Mouse (Mus musculus): ENCODE results near the gene Ttc13. TPM values are rescaled to one million over a fixed set of nuclear protein-coding genes. Genes with fewer than 3 reads are reported as not detected.

Gene Ttc13
- polyA plus RNA-seq (2014; fragmentation: Nextera tagmentation; extraction: Ambion mirVana): 45.5 and 46.9 TPM in 2 replicates

GRCm38 (mm10) chr8:124721862-124722515 lies at the start of gene Ttc13, which contains the start of gene Arv1:
Ttc13 (minus strand) TSS chr8:124721983.
Arv1 (plus strand) TSS chr8:124722139.
- peak within 1 kb of the TSS; percentile 93 for H3K4me3 ChIP-seq (ENCODE audit: low read depth, low read length)
- peak within 1 kb of the TSS; percentile 61 for H3K9ac ChIP-seq (replicated peaks; ENCODE audit: low read depth, low read length)
- peaks cover 3% of the 10 kb centered on the region; the same call in 1 of the 2 replicates for H3K36me3 ChIP-seq (ENCODE audit: control insufficient read depth, insufficient read depth, low read length)
- ATAC-seq (ENCODE audit: insufficient number of reproducible peaks, insufficient read depth, low FRiP score, low read depth): peak; percentile 100
- H3K4me2 ChIP-seq (replicated peaks; ENCODE audit: low read depth, low read length): peak within 1 kb of the TSS; percentile 93
- WGBS: under 1% methylated on average over 59 of the region's 59 CpGs
- H3K27me3 ChIP-seq (ENCODE audit: control insufficient read depth, insufficient read depth, low read length): no peaks in the 10 kb centered on the region
- no peaks in the 10 kb centered on the region for H3K9me3 ChIP-seq (ENCODE audit: control insufficient read depth, low read depth, low read length)
- H3K4me1 ChIP-seq (ENCODE audit: control insufficient read depth, insufficient read depth, low read length): peaks cover 13% of the 10 kb centered on the region
- peak within 1 kb of the TSS; percentile 35; the same call in 1 of the 2 replicates for H3K27ac ChIP-seq (ENCODE audit: low read length)

- H3K9me3 ChIP-seq (ENCODE audit: control insufficient read depth, low read depth, low read length): no peaks in the 10 kb centered on the region
- no peak overlapping the region for H3K9ac ChIP-seq (replicated peaks; ENCODE audit: low read depth, low read length)
- H3K27ac ChIP-seq (ENCODE audit: low read length): no peak overlapping the region
- H3K4me3 ChIP-seq (ENCODE audit: low read depth, low read length): no peak overlapping the region
- ATAC-seq (ENCODE audit: insufficient number of reproducible peaks, insufficient read depth, low FRiP score, low read depth): no peak
- H3K4me2 ChIP-seq (replicated peaks; ENCODE audit: low read depth, low read length): no peak overlapping the region
- WGBS: 65% methylated on average over 7 of the region's 7 CpGs
- no peaks in the 10 kb centered on the region for H3K36me3 ChIP-seq (ENCODE audit: control insufficient read depth, insufficient read depth, low read length)
- no peaks in the 10 kb centered on the region for H3K4me1 ChIP-seq (ENCODE audit: control insufficient read depth, insufficient read depth, low read length)
- no peaks in the 10 kb centered on the region for H3K27me3 ChIP-seq (ENCODE audit: control insufficient read depth, insufficient read depth, low read length)
Measured at GRCm38 (mm10) chr8:124763061-124763460, 41.3 kb upstream of the Ttc13 start.

GRCm38 (mm10) chr8:124758544-124758943 lies 36.8 kb upstream of the Ttc13 start:
- no peak for ATAC-seq (ENCODE audit: insufficient number of reproducible peaks, insufficient read depth, low FRiP score, low read depth)
- H3K4me2 ChIP-seq (replicated peaks; ENCODE audit: low read depth, low read length): no peak overlapping the region
- 49% methylated on average over 3 of the region's 3 CpGs for WGBS
- no peaks in the 10 kb centered on the region for H3K27me3 ChIP-seq (ENCODE audit: control insufficient read depth, insufficient read depth, low read length)
- H3K27ac ChIP-seq (ENCODE audit: low read length): no peak overlapping the region
- H3K36me3 ChIP-seq (ENCODE audit: control insufficient read depth, insufficient read depth, low read length): no peaks in the 10 kb centered on the region
- H3K9me3 ChIP-seq (ENCODE audit: control insufficient read depth, low read depth, low read length): no peaks in the 10 kb centered on the region
- H3K4me1 ChIP-seq (ENCODE audit: control insufficient read depth, insufficient read depth, low read length): peaks cover 8% of the 10 kb centered on the region; the same call in 1 of the 2 replicates
- no peak overlapping the region for H3K9ac ChIP-seq (replicated peaks; ENCODE audit: low read depth, low read length)
- H3K4me3 ChIP-seq (ENCODE audit: low read depth, low read length): no peak overlapping the region

GRCm38 (mm10) chr8:124756601-124757000 lies 34.8 kb upstream of the Ttc13 start:
- H3K4me2 ChIP-seq (replicated peaks; ENCODE audit: low read depth, low read length): no peak overlapping the region
- no peak overlapping the region for H3K27ac ChIP-seq (ENCODE audit: low read length)
- H3K9me3 ChIP-seq (ENCODE audit: control insufficient read depth, low read depth, low read length): no peaks in the 10 kb centered on the region
- no peak overlapping the region for H3K9ac ChIP-seq (replicated peaks; ENCODE audit: low read depth, low read length)
- H3K27me3 ChIP-seq (ENCODE audit: control insufficient read depth, insufficient read depth, low read length): no peaks in the 10 kb centered on the region
- no peak overlapping the region for H3K4me3 ChIP-seq (ENCODE audit: low read depth, low read length)
- no peaks in the 10 kb centered on the region for H3K36me3 ChIP-seq (ENCODE audit: control insufficient read depth, insufficient read depth, low read length)
- peaks cover 8% of the 10 kb centered on the region; the same call in 1 of the 2 replicates for H3K4me1 ChIP-seq (ENCODE audit: control insufficient read depth, insufficient read depth, low read length)
- no peak for ATAC-seq (ENCODE audit: insufficient number of reproducible peaks, insufficient read depth, low FRiP score, low read depth)
- 74% methylated on average over 5 of the region's 5 CpGs for WGBS

- no peak overlapping the region for H3K27ac ChIP-seq (ENCODE audit: low read length)
Measured at GRCm38 (mm10) chr8:124756153-124756552, 34.4 kb upstream of the Ttc13 start.

GRCm38 (mm10) chr8:124755481-124755880 lies 33.7 kb upstream of the Ttc13 start:
- 81% methylated on average over 8 of the region's 8 CpGs for WGBS
- H3K4me3 ChIP-seq (ENCODE audit: low read depth, low read length): no peak overlapping the region
- no peak for ATAC-seq (ENCODE audit: insufficient number of reproducible peaks, insufficient read depth, low FRiP score, low read depth)
- no peak overlapping the region for H3K27ac ChIP-seq (ENCODE audit: low read length)
- no peaks in the 10 kb centered on the region for H3K36me3 ChIP-seq (ENCODE audit: control insufficient read depth, insufficient read depth, low read length)
- H3K27me3 ChIP-seq (ENCODE audit: control insufficient read depth, insufficient read depth, low read length): 0 out of 2 replicates have a peak, but pooled peaks cover 3% of the 10 kb centered on the region
- peaks cover 13% of the 10 kb centered on the region; the same call in 1 of the 2 replicates for H3K4me1 ChIP-seq (ENCODE audit: control insufficient read depth, insufficient read depth, low read length)
- H3K9me3 ChIP-seq (ENCODE audit: control insufficient read depth, low read depth, low read length): no peaks in the 10 kb centered on the region
- no peak overlapping the region for H3K9ac ChIP-seq (replicated peaks; ENCODE audit: low read depth, low read length)
- no peak overlapping the region for H3K4me2 ChIP-seq (replicated peaks; ENCODE audit: low read depth, low read length)

More at GRCm38 (mm10) chr8:124756153-124756552, 34.4 kb upstream of the Ttc13 start:
- Histone ChIP-seq H3K9me3 (ENCODE audit: control insufficient read depth, low read depth, low read length) (no peaks in the 10 kb centered on the region), H3K9ac (replicated peaks; ENCODE audit: low read depth, low read length) (no peak overlapping the region), H3K4me1 (ENCODE audit: control insufficient read depth, insufficient read depth, low read length) (peaks cover 12% of the 10 kb centered on the region; the same call in 1 of the 2 replicates), H3K27me3 (ENCODE audit: control insufficient read depth, insufficient read depth, low read length) (no peaks in the 10 kb centered on the region), H3K4me3 (ENCODE audit: low read depth, low read length) (no peak overlapping the region), H3K36me3 (ENCODE audit: control insufficient read depth, insufficient read depth, low read length) (no peaks in the 10 kb centered on the region), H3K4me2 (replicated peaks; ENCODE audit: low read depth, low read length) (no peak overlapping the region)
- 77% methylated on average over 2 of the region's 2 CpGs for WGBS
- no peak for ATAC-seq (ENCODE audit: insufficient number of reproducible peaks, insufficient read depth, low FRiP score, low read depth)

- Histone ChIP-seq H3K4me3 (ENCODE audit: low read depth, low read length) (no peak overlapping the region), H3K4me1 (ENCODE audit: control insufficient read depth, insufficient read depth, low read length) (peaks cover 13% of the 10 kb centered on the region; the same call in 1 of the 2 replicates), H3K9me3 (ENCODE audit: control insufficient read depth, low read depth, low read length) (no peaks in the 10 kb centered on the region), H3K27ac (ENCODE audit: low read length) (peak overlapping the region; percentile 56), H3K27me3 (ENCODE audit: control insufficient read depth, insufficient read depth, low read length) (0 out of 2 replicates have a peak, but pooled peaks cover 3% of the 10 kb centered on the region), H3K4me2 (replicated peaks; ENCODE audit: low read depth, low read length) (0 out of 2 replicates have a peak overlapping the region, but pooled peaks have one; percentile 8), H3K9ac (replicated peaks; ENCODE audit: low read depth, low read length) (no peak overlapping the region), H3K36me3 (ENCODE audit: control insufficient read depth, insufficient read depth, low read length) (no peaks in the 10 kb centered on the region)
- ATAC-seq (ENCODE audit: insufficient number of reproducible peaks, insufficient read depth, low FRiP score, low read depth): no peak
- 31% methylated on average over 4 of the region's 4 CpGs for WGBS
Measured at GRCm38 (mm10) chr8:124754792-124755190, 33.0 kb upstream of the Ttc13 start.

GRCm38 (mm10) chr8:124754101-124754791 lies 32.5 kb upstream of the Ttc13 start:
- H3K9ac ChIP-seq (replicated peaks; ENCODE audit: low read depth, low read length): no peak overlapping the region
- WGBS: 9% methylated on average over 11 of the region's 11 CpGs
- H3K4me2 ChIP-seq (replicated peaks; ENCODE audit: low read depth, low read length): 0 out of 2 replicates have a peak overlapping the region, but pooled peaks have one; percentile 8
- H3K36me3 ChIP-seq (ENCODE audit: control insufficient read depth, insufficient read depth, low read length): no peaks in the 10 kb centered on the region
- ATAC-seq (ENCODE audit: insufficient number of reproducible peaks, insufficient read depth, low FRiP score, low read depth): no peak
- H3K4me1 ChIP-seq (ENCODE audit: control insufficient read depth, insufficient read depth, low read length): peaks cover 13% of the 10 kb centered on the region; the same call in 1 of the 2 replicates
- H3K9me3 ChIP-seq (ENCODE audit: control insufficient read depth, low read depth, low read length): no peaks in the 10 kb centered on the region
- H3K27ac ChIP-seq (ENCODE audit: low read length): peak overlapping the region; percentile 56
- H3K4me3 ChIP-seq (ENCODE audit: low read depth, low read length): no peak overlapping the region
- 0 out of 2 replicates have a peak, but pooled peaks cover 3% of the 10 kb centered on the region for H3K27me3 ChIP-seq (ENCODE audit: control insufficient read depth, insufficient read depth, low read length)
